Mouse (Mus musculus): ENCODE data around the gene Nek7. TPM values are rescaled to one million over a fixed set of nuclear protein-coding genes. Genes with fewer than 3 reads are reported as not detected.

The Nek7 gene
- polyA plus RNA-seq, 1 experiment, result 25.2 TPM

- no peak overlapping the region for H3K27ac ChIP-seq (ENCODE audit: insufficient read depth, low read length)
- TF ChIP-seq POLR2A (IDR thresholded peaks at IDR 0.05; ENCODE audit: extremely low read depth, insufficient read depth, low read length) (no peak), CTCF (IDR thresholded peaks at IDR 0.05; ENCODE audit: extremely low read depth, insufficient read depth, low read length) (no peak)
These were observed 40.7 kb downstream of the Nek7 start for GRCm38 (mm10) chr1:138579207-138579606.

GRCm38 (mm10) chr1:138576803-138577202, 43.1 kb downstream of the Nek7 start:
- Histone ChIP-seq H3K4me3 (ENCODE audit: insufficient read depth, low read length) (no peak overlapping the region), H3K27ac (ENCODE audit: insufficient read depth, low read length) (no peak overlapping the region), H3K4me1 (ENCODE audit: control insufficient read depth, insufficient read depth, low read length) (no peaks in the 10 kb centered on the region)
- TF ChIP-seq CTCF (IDR thresholded peaks at IDR 0.05; ENCODE audit: extremely low read depth, insufficient read depth, low read length) (no peak), POLR2A (IDR thresholded peaks at IDR 0.05; ENCODE audit: extremely low read depth, insufficient read depth, low read length) (no peak)

More at GRCm38 (mm10) chr1:138579207-138579606, 40.7 kb downstream of the Nek7 start:
- Histone ChIP-seq H3K4me3 (ENCODE audit: insufficient read depth, low read length) (no peak overlapping the region), H3K4me1 (ENCODE audit: control insufficient read depth, insufficient read depth, low read length) (no peaks in the 10 kb centered on the region)

- no peak for TF ChIP-seq CTCF (IDR thresholded peaks at IDR 0.05; ENCODE audit: extremely low read depth, insufficient read depth, low read length)
- TF ChIP-seq POLR2A (IDR thresholded peaks at IDR 0.05; ENCODE audit: extremely low read depth, insufficient read depth, low read length), result no peak
- Histone ChIP-seq H3K4me1 (ENCODE audit: control insufficient read depth, insufficient read depth, low read length) (no peaks in the 10 kb centered on the region), H3K4me3 (ENCODE audit: insufficient read depth, low read length) (no peak overlapping the region), H3K27ac (ENCODE audit: insufficient read depth, low read length) (no peak overlapping the region)
These were observed 43.8 kb downstream of the Nek7 start for GRCm38 (mm10) chr1:138576066-138576697.

DNA sequence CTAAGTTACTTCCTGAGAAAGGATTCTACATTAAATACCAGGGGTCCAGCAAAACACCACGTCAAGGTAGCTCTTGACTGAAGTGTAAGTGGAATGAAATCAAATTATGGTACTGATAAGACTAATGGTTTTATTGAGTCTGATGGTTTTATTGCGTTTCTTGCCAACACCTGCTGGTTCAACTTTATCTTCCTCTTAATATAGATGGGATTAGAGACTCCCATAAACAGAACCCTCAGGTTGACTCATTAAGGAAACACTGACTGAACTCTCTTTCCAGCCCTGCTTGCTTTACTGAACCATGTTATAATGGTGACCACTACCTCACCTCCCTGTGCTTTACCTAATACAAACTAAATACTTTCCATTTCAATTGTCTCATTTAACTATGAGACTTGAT, 44.3 kb downstream of the Nek7 start:
- H3K27ac ChIP-seq (ENCODE audit: insufficient read depth, low read length), result no peak overlapping the region
- no peak overlapping the region for H3K4me3 ChIP-seq (ENCODE audit: insufficient read depth, low read length)
- TF ChIP-seq POLR2A (IDR thresholded peaks at IDR 0.05; ENCODE audit: extremely low read depth, insufficient read depth, low read length) (no peak), CTCF (IDR thresholded peaks at IDR 0.05; ENCODE audit: extremely low read depth, insufficient read depth, low read length) (no peak)
- no peaks in the 10 kb centered on the region for H3K4me1 ChIP-seq (ENCODE audit: control insufficient read depth, insufficient read depth, low read length)

DNA sequence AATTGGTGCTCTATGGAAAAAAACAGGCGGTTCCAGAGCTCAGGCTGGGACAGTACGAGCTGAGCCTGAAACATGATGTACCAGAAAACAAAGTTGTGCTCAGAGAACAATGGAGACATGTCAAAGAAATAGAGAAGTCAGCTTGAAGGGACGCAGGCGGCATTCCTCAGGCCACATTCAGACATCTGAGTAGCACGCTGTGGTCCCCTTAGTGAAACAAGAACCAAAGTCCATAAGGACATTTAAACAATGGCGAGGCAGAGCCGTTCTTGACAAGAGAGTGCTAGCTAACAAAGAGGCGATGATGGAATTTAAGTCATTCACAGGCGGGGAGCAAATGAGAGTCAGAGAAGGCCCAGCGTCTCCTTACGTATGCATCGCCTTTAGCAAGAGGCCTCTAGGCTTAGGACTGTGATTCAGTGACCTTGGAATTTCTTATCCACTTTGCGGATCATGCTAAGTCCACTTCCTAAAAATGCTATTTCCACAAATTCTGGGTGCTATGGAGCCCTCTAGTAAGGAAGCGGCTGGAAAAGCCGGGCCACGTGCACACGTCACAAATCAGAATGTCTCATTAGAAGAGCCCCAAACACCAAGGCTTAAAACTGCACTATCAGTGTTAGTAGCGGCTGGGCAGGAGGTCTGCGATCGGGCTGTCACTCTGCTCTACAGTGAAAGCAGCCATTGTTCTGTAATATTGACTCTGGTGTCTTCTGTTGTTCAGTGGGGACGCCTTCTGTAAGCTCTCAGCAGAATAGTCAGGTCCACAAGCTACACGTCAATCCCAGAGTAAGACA, 48.2 kb downstream of the Nek7 start:
- no peak overlapping the region for H3K4me3 ChIP-seq (ENCODE audit: insufficient read depth, low read length)
- TF ChIP-seq CTCF (IDR thresholded peaks at IDR 0.05; ENCODE audit: extremely low read depth, insufficient read depth, low read length), result no peak
- no peak for TF ChIP-seq POLR2A (IDR thresholded peaks at IDR 0.05; ENCODE audit: extremely low read depth, insufficient read depth, low read length)
- no peak overlapping the region; the same call in 1 of the 2 replicates for H3K27ac ChIP-seq (ENCODE audit: insufficient read depth, low read length)
- H3K4me1 ChIP-seq (ENCODE audit: control insufficient read depth, insufficient read depth, low read length), result peaks cover 2% of the 10 kb centered on the region; the same call in 1 of the 2 replicates

DNA sequence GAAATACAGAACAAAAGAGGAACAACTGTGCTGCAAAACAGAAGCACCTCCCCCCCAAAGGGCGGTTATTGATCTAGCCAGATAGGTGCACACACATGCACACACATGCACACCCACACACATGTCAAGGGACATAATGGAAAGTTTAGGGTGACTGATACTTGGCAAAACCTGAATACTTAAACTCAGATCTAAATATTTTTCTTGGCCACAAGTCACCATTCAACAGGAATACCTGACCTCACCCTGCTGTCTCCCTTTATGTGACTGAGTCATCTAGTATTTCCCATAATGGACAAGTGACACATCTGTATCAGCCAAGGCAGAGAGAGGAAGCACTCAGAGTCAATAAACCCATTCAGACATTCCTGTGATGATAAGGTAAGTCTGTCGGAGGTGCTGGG, 48.9 kb downstream of the Nek7 start:
- Histone ChIP-seq H3K27ac (ENCODE audit: insufficient read depth, low read length) (no peak overlapping the region), H3K4me1 (ENCODE audit: control insufficient read depth, insufficient read depth, low read length) (peaks cover 2% of the 10 kb centered on the region; the same call in 1 of the 2 replicates), H3K4me3 (ENCODE audit: insufficient read depth, low read length) (no peak overlapping the region)
- TF ChIP-seq POLR2A (IDR thresholded peaks at IDR 0.05; ENCODE audit: extremely low read depth, insufficient read depth, low read length) (no peak), CTCF (IDR thresholded peaks at IDR 0.05; ENCODE audit: extremely low read depth, insufficient read depth, low read length) (no peak)

DNA sequence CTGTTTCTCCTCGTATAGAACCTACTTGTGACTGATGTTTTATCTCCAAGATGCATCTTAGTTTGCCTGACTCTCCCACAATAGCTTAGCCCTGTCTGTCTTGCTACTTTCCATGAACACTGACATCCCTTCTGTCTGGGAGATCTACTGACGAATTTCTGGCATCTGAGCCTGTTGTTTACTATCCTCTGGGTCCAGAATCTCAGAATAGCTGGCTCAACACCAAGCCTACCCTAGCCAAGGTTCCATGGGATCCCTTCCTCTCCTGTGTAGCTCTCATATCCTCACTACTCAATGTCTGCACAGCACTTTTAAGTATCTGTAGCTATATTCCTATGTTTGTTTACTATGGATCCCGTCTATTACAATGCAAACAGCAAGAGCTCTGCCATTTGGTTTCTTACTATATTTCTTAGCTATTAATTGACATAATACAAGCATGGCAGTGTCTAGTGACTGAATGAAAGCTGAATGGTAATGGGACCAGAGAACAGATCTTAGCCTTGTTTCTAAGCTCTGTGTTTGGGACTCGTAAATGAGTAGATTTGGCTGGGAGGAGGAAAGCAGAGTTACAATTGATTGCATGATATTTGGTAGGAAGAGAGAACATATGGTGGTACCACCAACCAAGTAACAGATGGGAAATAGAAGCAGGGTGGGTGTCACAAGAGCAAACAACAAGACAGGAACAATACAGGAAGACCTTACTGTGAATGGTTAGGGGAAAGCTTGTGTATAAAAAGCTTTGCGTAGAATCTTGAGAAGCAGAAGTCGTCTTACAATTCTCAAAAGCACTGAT, 51.3 kb downstream of the Nek7 start:
- H3K4me1 ChIP-seq (ENCODE audit: control insufficient read depth, insufficient read depth, low read length), result peaks cover 2% of the 10 kb centered on the region; the same call in 1 of the 2 replicates
- no peak overlapping the region for H3K4me3 ChIP-seq (ENCODE audit: insufficient read depth, low read length)
- no peak overlapping the region for H3K27ac ChIP-seq (ENCODE audit: insufficient read depth, low read length)
- TF ChIP-seq CTCF (IDR thresholded peaks at IDR 0.05; ENCODE audit: extremely low read depth, insufficient read depth, low read length) (no peak), POLR2A (IDR thresholded peaks at IDR 0.05; ENCODE audit: extremely low read depth, insufficient read depth, low read length) (no peak)

- H3K27ac ChIP-seq (ENCODE audit: insufficient read depth, low read length), result no peak overlapping the region
- H3K4me3 ChIP-seq (ENCODE audit: insufficient read depth, low read length), result no peak overlapping the region
- peaks cover 2% of the 10 kb centered on the region; the same call in 1 of the 2 replicates for H3K4me1 ChIP-seq (ENCODE audit: control insufficient read depth, insufficient read depth, low read length)
- no peak for TF ChIP-seq POLR2A (IDR thresholded peaks at IDR 0.05; ENCODE audit: extremely low read depth, insufficient read depth, low read length)
- no peak for TF ChIP-seq CTCF (IDR thresholded peaks at IDR 0.05; ENCODE audit: extremely low read depth, insufficient read depth, low read length)
These were observed 52.0 kb downstream of the Nek7 start for GRCm38 (mm10) chr1:138567946-138568345.

GRCm38 (mm10) chr1:138564677-138565076, 55.3 kb downstream of the Nek7 start:
- TF ChIP-seq CTCF (IDR thresholded peaks at IDR 0.05; ENCODE audit: extremely low read depth, insufficient read depth, low read length) (no peak), POLR2A (IDR thresholded peaks at IDR 0.05; ENCODE audit: extremely low read depth, insufficient read depth, low read length) (no peak)
- H3K27ac ChIP-seq (ENCODE audit: insufficient read depth, low read length), result no peak overlapping the region
- peaks cover 2% of the 10 kb centered on the region; the same call in 1 of the 2 replicates for H3K4me1 ChIP-seq (ENCODE audit: control insufficient read depth, insufficient read depth, low read length)
- H3K4me3 ChIP-seq (ENCODE audit: insufficient read depth, low read length), result no peak overlapping the region

All from cortical plate, adult 2 months (tissue).